Mouse (Mus musculus) central nervous system, embryonic 18 days (tissue): ENCODE data around the gene Tm4sf19. TPM values are rescaled to one million over a fixed set of nuclear protein-coding genes. Genes with fewer than 3 reads are reported as not detected.

Experiments used
- polyA plus RNA-seq: library from polyadenylated mRNA; depleted of rRNA; stranded (reverse); fragments of >200 nt; gene quantifications from 2 replicates; pipeline ENCODE4 v1.2.3, GENCODE M21; 2012; rRNA removed

Tm4sf19 gene
- polyA plus RNA-seq = 0.08 and 0.28 TPM in 2 replicates

GRCm38 (mm10) chr16:32400267-32400666, at the start of gene Tm4sf19:
Gene Tm4sf19 (plus strand): TSS chr16:32400506.

GRCm38 (mm10) chr16:32419517-32420483, 19.5 kb downstream of the Tm4sf19 start, which contains the start of gene Tctex1d2:
Gene Tctex1d2 (plus strand): TSS chr16:32419702.

GRCm38 (mm10) chr16:32430474-32431046, 30.3 kb downstream of the Tm4sf19 start, which contains the start of gene Pcyt1a:
Gene Pcyt1a (plus strand): TSS chr16:32430921.

Other genes with a start within 250 kb of the Tm4sf19 start
- gene Nrros, start 234.9 kb upstream of the Tm4sf19 start, polyA plus RNA-seq = 5.1 and 5.8 TPM in 2 replicates
- not detected in 2 replicates for gene Bex6, start 220.7 kb upstream of the Tm4sf19 start, polyA plus RNA-seq
- 29.3 and 30.6 TPM in 2 replicates for gene Fbxo45, start 153.3 kb upstream of the Tm4sf19 start, polyA plus RNA-seq
- 9.0 and 9.5 TPM in 2 replicates for gene Wdr53, start 153.3 kb upstream of the Tm4sf19 start, polyA plus RNA-seq
- gene Smco1, start 129.0 kb upstream of the Tm4sf19 start, polyA plus RNA-seq = not detected in 2 replicates
- gene Rnf168, start 123.0 kb upstream of the Tm4sf19 start, polyA plus RNA-seq = 16.9 and 17.8 TPM in 2 replicates
- gene Ubxn7, start 68.2 kb upstream of the Tm4sf19 start, polyA plus RNA-seq = 23.3 and 24.1 TPM in 2 replicates
- 27.2 and 30.2 TPM in 2 replicates for gene Tctex1d2, start 19.2 kb downstream of the Tm4sf19 start, polyA plus RNA-seq
- 29.8 and 31.0 TPM in 2 replicates for gene Pcyt1a, start 30.4 kb downstream of the Tm4sf19 start, polyA plus RNA-seq
- gene Slc51a, start 87.4 kb downstream of the Tm4sf19 start, polyA plus RNA-seq = 0.05 and 0.08 TPM in 2 replicates
- gene Zdhhc19, start 95.8 kb downstream of the Tm4sf19 start, polyA plus RNA-seq = 0.12 and 0.13 TPM in 2 replicates
- 56.6 and 62.0 TPM in 2 replicates for gene Tfrc, start 208.4 kb downstream of the Tm4sf19 start, polyA plus RNA-seq
- gene Tnk2, start 243.4 kb downstream of the Tm4sf19 start, polyA plus RNA-seq = 82.3 and 95.6 TPM in 2 replicates